Mouse (Mus musculus): ENCODE results near the gene 1700022I11Rik.

The 1700022I11Rik gene

GRCm38 (mm10) chr4:43004951-43005350 is 35.5 kb downstream of the 1700022I11Rik start:
- DNase-seq, result no peak

- DNase-seq, result no peak
Observed at GRCm38 (mm10) chr4:43005765-43006164, 36.4 kb downstream of the 1700022I11Rik start.

GRCm38 (mm10) chr4:43010161-43011038 is 41.0 kb downstream of the 1700022I11Rik start, which contains the start of gene Fancg:
Gene Fancg (minus strand): TSS chr4:43010506.
- DNase-seq, result peak; percentile 79

GRCm38 (mm10) chr4:43012091-43012490 is 42.7 kb downstream of the 1700022I11Rik start:
- DNase-seq, result no peak

- DNase-seq, result no peak
Observed at GRCm38 (mm10) chr4:43018156-43018555, 48.8 kb downstream of the 1700022I11Rik start.

GRCm38 (mm10) chr4:43019176-43019575 is 49.8 kb downstream of the 1700022I11Rik start:
- no peak for DNase-seq

- no peak for DNase-seq
Observed at GRCm38 (mm10) chr4:43019641-43020465, 50.4 kb downstream of the 1700022I11Rik start.

- DNase-seq, result no peak
Observed at GRCm38 (mm10) chr4:43020876-43021275, 51.5 kb downstream of the 1700022I11Rik start.

GRCm38 (mm10) chr4:43021341-43021740 is 51.9 kb downstream of the 1700022I11Rik start:
- DNase-seq, result no peak

GRCm38 (mm10) chr4:43024673-43025072 is 55.3 kb downstream of the 1700022I11Rik start:
- DNase-seq, result no peak

GRCm38 (mm10) chr4:43025084-43025960 is 55.9 kb downstream of the 1700022I11Rik start, which contains the start of gene Pigo:
Gene Pigo (minus strand): TSS chr4:43025819.
- DNase-seq, result peak; percentile 97

- DNase-seq, result no peak
Observed at GRCm38 (mm10) chr4:43029121-43029520, 59.7 kb downstream of the 1700022I11Rik start.

- no peak for DNase-seq
Observed at GRCm38 (mm10) chr4:43029749-43030148, 60.3 kb downstream of the 1700022I11Rik start.

GRCm38 (mm10) chr4:43030352-43030751 is 60.9 kb downstream of the 1700022I11Rik start:
- DNase-seq, result no peak

- DNase-seq, result no peak
Observed at GRCm38 (mm10) chr4:43030780-43031230, 61.4 kb downstream of the 1700022I11Rik start.

- DNase-seq, result peak; percentile 95
Observed at GRCm38 (mm10) chr4:43031237-43031995, 62.0 kb downstream of the 1700022I11Rik start, which contains the start of gene Stoml2. Gene Stoml2 (minus strand): TSS chr4:43031710.

GRCm38 (mm10) chr4:43032501-43032900 is 63.1 kb downstream of the 1700022I11Rik start:
- DNase-seq, result no peak

All from cerebellum, adult 11-12 months (tissue).